Mouse (Mus musculus): ENCODE data around the gene Pmp22. TPM values are rescaled to one million over a fixed set of nuclear protein-coding genes. Genes with fewer than 3 reads are reported as not detected.
A peak's percentile ranks its signal among the peaks of the same experiment; 100 is the strongest.

The Pmp22 gene
- total and polyA plus RNA-seq, 3 experiments, result 0.11 TPM; not detected in 2

GRCm38 (mm10) chr11:63157117-63157516 lies 28.3 kb downstream of the Pmp22 start:
- ATAC-seq (ENCODE audit: extremely low read depth, insufficient number of reproducible peaks, low FRiP score, poor library complexity, severe bottlenecking), result no peak
- no peaks in the 10 kb centered on the region for H3K36me3 ChIP-seq (replicated peaks)
- H3K4me1 ChIP-seq (ENCODE audit: insufficient read depth, low read depth, low read length), result no peaks in the 10 kb centered on the region
- H3K27me3 ChIP-seq (ENCODE audit: insufficient read depth, low read length), result no peaks in the 10 kb centered on the region
- DNase-seq (ENCODE audit: low spot score), result no peak
- peaks cover 38% of the 10 kb centered on the region for H3K9me3 ChIP-seq (replicated peaks)
- no peak overlapping the region for H3K4me3 ChIP-seq (ENCODE audit: low read depth, low read length)
- TF ChIP-seq GATA2 (IDR thresholded peaks at IDR 0.05; ENCODE audit: borderline replicate concordance, low read depth, low read length) (no peak), GATA1 (IDR thresholded peaks at IDR 0.05; ENCODE audit: borderline replicate concordance, low read length) (no peak), TAL1 (conservative IDR thresholded peaks at IDR 0.05; ENCODE audit: low read depth, low read length) (no peak), CTCF (IDR thresholded peaks at IDR 0.05; ENCODE audit: low read depth, low read length) (no peak), POLR2AphosphoS5 (IDR thresholded peaks at IDR 0.05; ENCODE audit: insufficient replicate concordance, low read depth, low read length) (no peak)

DNA sequence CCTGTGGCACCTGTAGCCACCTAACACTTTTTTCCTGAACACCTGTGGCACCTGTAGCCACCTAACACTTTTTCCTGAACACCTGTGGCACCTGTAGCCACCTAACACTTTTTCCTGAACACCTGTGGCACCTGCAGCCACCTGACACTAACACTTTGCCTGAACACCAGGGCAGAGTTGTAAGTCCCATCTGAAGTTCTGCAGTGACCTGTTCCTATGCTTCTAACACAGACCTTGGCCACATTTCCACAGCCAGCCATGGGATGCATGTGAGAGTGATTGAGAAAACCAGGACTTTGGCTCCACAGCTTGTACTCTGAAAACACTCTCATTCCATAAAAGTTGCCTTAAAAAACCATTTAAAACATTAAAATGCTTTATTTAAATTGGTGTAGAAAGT lies 32.1 kb downstream of the Pmp22 start:
- DNase-seq (ENCODE audit: low spot score), result no peak
- Histone ChIP-seq H3K27me3 (ENCODE audit: insufficient read depth, low read length) (no peaks in the 10 kb centered on the region), H3K36me3 (replicated peaks) (no peaks in the 10 kb centered on the region), H3K4me3 (ENCODE audit: low read depth, low read length) (no peak overlapping the region), H3K9me3 (replicated peaks) (peaks cover 37% of the 10 kb centered on the region), H3K4me1 (ENCODE audit: insufficient read depth, low read depth, low read length) (no peaks in the 10 kb centered on the region)
- ATAC-seq (ENCODE audit: extremely low read depth, insufficient number of reproducible peaks, low FRiP score, poor library complexity, severe bottlenecking), result no peak
- no peak for TF ChIP-seq CTCF (IDR thresholded peaks at IDR 0.05; ENCODE audit: low read depth, low read length)
- no peak for TF ChIP-seq POLR2AphosphoS5 (IDR thresholded peaks at IDR 0.05; ENCODE audit: insufficient replicate concordance, low read depth, low read length)
- TF ChIP-seq GATA1 (IDR thresholded peaks at IDR 0.05; ENCODE audit: borderline replicate concordance, low read length), result no peak
- no peak for TF ChIP-seq GATA2 (IDR thresholded peaks at IDR 0.05; ENCODE audit: borderline replicate concordance, low read depth, low read length)
- TF ChIP-seq TAL1 (conservative IDR thresholded peaks at IDR 0.05; ENCODE audit: low read depth, low read length), result no peak

DNA sequence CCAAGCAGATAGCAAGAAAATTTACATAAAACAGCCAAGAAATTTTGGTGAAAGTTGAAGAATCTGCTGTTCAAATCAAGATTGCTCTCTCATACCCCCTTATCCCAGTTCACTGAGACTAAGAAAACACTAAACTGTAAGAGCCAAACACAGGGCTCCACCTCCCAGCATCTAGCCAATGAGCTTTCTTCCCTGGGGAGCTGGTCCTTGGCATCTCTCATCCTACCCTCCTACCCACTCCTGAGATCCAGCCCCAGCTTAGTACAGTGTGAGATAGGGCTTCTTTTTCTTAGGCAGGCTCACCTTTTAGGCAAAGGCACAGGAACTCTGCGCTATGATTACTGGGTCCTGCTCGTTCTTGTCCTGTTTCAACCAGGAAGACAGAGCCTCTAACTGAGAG lies 34.0 kb downstream of the Pmp22 start:
- no peak for TF ChIP-seq CTCF (IDR thresholded peaks at IDR 0.05; ENCODE audit: low read depth, low read length)
- TF ChIP-seq GATA2 (IDR thresholded peaks at IDR 0.05; ENCODE audit: borderline replicate concordance, low read depth, low read length), result no peak
- TF ChIP-seq TAL1 (conservative IDR thresholded peaks at IDR 0.05; ENCODE audit: low read depth, low read length), result no peak
- no peak for TF ChIP-seq POLR2AphosphoS5 (IDR thresholded peaks at IDR 0.05; ENCODE audit: insufficient replicate concordance, low read depth, low read length)
- no peak for TF ChIP-seq GATA1 (IDR thresholded peaks at IDR 0.05; ENCODE audit: borderline replicate concordance, low read length)
- no peak for DNase-seq (ENCODE audit: low spot score)
- H3K4me3 ChIP-seq (ENCODE audit: low read depth, low read length), result no peak overlapping the region
- H3K27me3 ChIP-seq (ENCODE audit: insufficient read depth, low read length), result no peaks in the 10 kb centered on the region
- no peaks in the 10 kb centered on the region for H3K36me3 ChIP-seq (replicated peaks)
- peaks cover 26% of the 10 kb centered on the region for H3K9me3 ChIP-seq (replicated peaks)
- no peaks in the 10 kb centered on the region for H3K4me1 ChIP-seq (ENCODE audit: insufficient read depth, low read depth, low read length)
- no peak for ATAC-seq (ENCODE audit: extremely low read depth, insufficient number of reproducible peaks, low FRiP score, poor library complexity, severe bottlenecking)

DNA sequence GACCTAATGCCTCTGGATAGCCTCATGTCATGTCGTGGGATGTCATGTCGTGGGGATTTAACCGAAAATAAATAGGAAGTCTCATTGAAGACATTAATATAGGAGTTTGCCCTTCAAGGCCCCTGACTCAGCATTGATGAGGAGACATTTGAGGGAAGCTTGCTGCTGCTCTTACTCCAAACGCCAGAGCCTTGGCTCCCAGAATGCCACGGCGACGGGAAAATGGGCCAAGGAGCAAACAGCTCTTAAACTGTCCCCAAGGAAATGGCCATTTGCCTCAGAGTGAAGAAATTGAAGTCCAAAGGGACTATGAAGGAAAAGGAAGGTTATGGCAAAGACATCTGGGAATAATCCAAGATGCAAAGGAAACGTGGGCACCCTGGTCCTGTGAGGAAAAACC lies 34.8 kb downstream of the Pmp22 start:
- DNase-seq (ENCODE audit: low spot score), result no peak
- Histone ChIP-seq H3K27me3 (ENCODE audit: insufficient read depth, low read length) (no peaks in the 10 kb centered on the region), H3K9me3 (replicated peaks) (peaks cover 21% of the 10 kb centered on the region; the same call in 1 of the 2 replicates), H3K4me3 (ENCODE audit: low read depth, low read length) (no peak overlapping the region), H3K4me1 (ENCODE audit: insufficient read depth, low read depth, low read length) (no peaks in the 10 kb centered on the region), H3K36me3 (replicated peaks) (no peaks in the 10 kb centered on the region)
- TF ChIP-seq GATA1 (IDR thresholded peaks at IDR 0.05; ENCODE audit: borderline replicate concordance, low read length) (no peak), TAL1 (conservative IDR thresholded peaks at IDR 0.05; ENCODE audit: low read depth, low read length) (no peak), POLR2AphosphoS5 (IDR thresholded peaks at IDR 0.05; ENCODE audit: insufficient replicate concordance, low read depth, low read length) (no peak), GATA2 (IDR thresholded peaks at IDR 0.05; ENCODE audit: borderline replicate concordance, low read depth, low read length) (no peak), CTCF (IDR thresholded peaks at IDR 0.05; ENCODE audit: low read depth, low read length) (no peak)
- no peak for ATAC-seq (ENCODE audit: extremely low read depth, insufficient number of reproducible peaks, low FRiP score, poor library complexity, severe bottlenecking)

DNA sequence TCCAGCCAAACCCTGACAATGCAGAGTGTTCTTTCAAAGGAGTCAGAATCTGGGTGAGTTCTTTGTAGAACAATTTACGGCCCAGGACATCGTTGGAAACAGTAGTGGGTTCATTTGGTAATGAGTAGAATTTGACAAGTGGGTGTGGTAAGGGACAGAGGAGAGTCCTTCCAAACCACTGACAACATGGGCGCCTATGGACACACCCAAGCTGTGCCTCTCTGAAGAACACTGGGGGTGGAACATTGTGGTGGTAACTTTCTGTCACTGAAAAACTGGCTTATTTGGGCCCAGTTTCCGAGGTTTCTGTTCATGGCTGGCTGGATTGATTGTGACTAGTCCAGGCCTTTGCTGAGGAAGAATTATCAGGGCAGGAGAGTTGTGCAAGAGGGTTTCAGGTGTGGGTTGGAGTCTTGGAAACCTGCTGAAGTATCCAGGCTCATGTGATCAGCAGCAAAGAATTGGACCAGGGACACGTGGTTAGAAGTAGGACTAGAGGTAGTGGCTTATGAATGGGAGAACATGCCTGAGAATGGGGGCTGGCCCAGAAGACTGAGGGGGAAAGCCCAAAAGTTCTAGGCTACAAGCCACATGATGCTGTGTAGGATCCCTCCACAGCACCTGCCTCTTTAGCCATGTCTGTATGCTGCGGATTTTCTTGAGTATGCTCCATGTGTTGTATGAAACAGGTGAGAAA lies 35.4 kb downstream of the Pmp22 start:
- ATAC-seq (ENCODE audit: extremely low read depth, insufficient number of reproducible peaks, low FRiP score, poor library complexity, severe bottlenecking), result no peak
- no peak overlapping the region for H3K4me3 ChIP-seq (ENCODE audit: low read depth, low read length)

DNA sequence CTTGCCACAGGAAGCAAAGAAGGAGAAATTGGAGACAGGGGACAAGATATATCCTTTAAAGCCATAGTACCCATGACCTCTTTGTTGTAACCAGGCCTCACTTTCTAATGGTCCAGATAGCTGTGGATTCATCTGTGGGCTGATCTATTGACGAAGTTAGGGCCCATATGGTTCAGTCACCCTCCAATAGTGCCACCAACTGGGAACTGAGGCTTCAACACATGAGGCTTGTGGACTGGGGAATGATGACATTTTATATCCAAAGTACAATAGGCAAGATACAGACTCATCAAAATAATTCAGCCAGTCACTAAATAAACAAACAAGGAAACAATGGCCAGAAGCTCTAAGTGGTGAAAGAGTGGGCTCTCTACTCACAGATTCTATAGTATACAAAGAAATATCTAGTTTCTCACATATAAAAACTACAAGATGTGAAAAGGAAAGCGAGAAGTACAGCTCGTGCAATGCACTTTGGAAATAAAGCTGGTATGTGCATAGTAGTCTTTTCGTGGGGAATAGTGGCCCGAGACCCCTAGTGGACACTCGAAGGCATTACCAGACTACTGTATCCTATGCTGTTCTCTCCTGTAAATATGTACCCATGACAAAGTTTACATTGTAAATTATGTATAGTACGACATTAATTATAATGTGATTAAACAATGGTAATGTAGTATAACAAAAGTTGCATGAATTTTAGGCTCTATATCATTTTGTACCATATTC lies 36.1 kb downstream of the Pmp22 start:
- no peaks in the 10 kb centered on the region for H3K36me3 ChIP-seq (replicated peaks)
- H3K9me3 ChIP-seq (replicated peaks), result peaks cover 12% of the 10 kb centered on the region; the same call in 1 of the 2 replicates
- no peaks in the 10 kb centered on the region for H3K27me3 ChIP-seq (ENCODE audit: insufficient read depth, low read length)
- H3K4me1 ChIP-seq (ENCODE audit: insufficient read depth, low read depth, low read length), result no peaks in the 10 kb centered on the region
- no peak overlapping the region for H3K4me3 ChIP-seq (ENCODE audit: low read depth, low read length)
- no peak for ATAC-seq (ENCODE audit: extremely low read depth, insufficient number of reproducible peaks, low FRiP score, poor library complexity, severe bottlenecking)
- TF ChIP-seq GATA1 (IDR thresholded peaks at IDR 0.05; ENCODE audit: borderline replicate concordance, low read length) (no peak), CTCF (IDR thresholded peaks at IDR 0.05; ENCODE audit: low read depth, low read length) (0 out of 2 replicates have a peak, but pooled peaks have one; percentile 28)
- no peak for DNase-seq (ENCODE audit: low spot score)

More for the DNA sequence above, 35.4 kb downstream of the Pmp22 start:
- no peaks in the 10 kb centered on the region for H3K36me3 ChIP-seq (replicated peaks)
- H3K27me3 ChIP-seq (ENCODE audit: insufficient read depth, low read length), result no peaks in the 10 kb centered on the region
- no peak for TF ChIP-seq TAL1 (conservative IDR thresholded peaks at IDR 0.05; ENCODE audit: low read depth, low read length)
- no peak for TF ChIP-seq CTCF (IDR thresholded peaks at IDR 0.05; ENCODE audit: low read depth, low read length)
- TF ChIP-seq GATA1 (IDR thresholded peaks at IDR 0.05; ENCODE audit: borderline replicate concordance, low read length), result no peak
- TF ChIP-seq GATA2 (IDR thresholded peaks at IDR 0.05; ENCODE audit: borderline replicate concordance, low read depth, low read length), result no peak
- no peak for TF ChIP-seq POLR2AphosphoS5 (IDR thresholded peaks at IDR 0.05; ENCODE audit: insufficient replicate concordance, low read depth, low read length)
- no peak for DNase-seq (ENCODE audit: low spot score)
- H3K4me1 ChIP-seq (ENCODE audit: insufficient read depth, low read depth, low read length), result no peaks in the 10 kb centered on the region
- peaks cover 18% of the 10 kb centered on the region; the same call in 1 of the 2 replicates for H3K9me3 ChIP-seq (replicated peaks)

Measured in G1E (cell line).